Mouse (Mus musculus): ENCODE measurements around the gene Zfp426. TPM values are rescaled to one million over a fixed set of nuclear protein-coding genes. Genes with fewer than 3 reads are reported as not detected.

Zfp426 gene
- polyA plus RNA-seq, 1 experiment from 2014 or later: 14.0 TPM

Other genes with a start within 250 kb of the Zfp426 start
- not detected in 2 replicates for gene Olfr39, start 210.4 kb downstream of the Zfp426 start, polyA plus RNA-seq (2015; fragmentation: Nextera tagmentation; extraction: Ambion mirVana)
- not detected in 2 replicates for gene Olfr873, start 194.2 kb downstream of the Zfp426 start, polyA plus RNA-seq (2015; fragmentation: Nextera tagmentation; extraction: Ambion mirVana)
- not detected in 2 replicates for gene Olfr18, start 156.7 kb downstream of the Zfp426 start, polyA plus RNA-seq (2015; fragmentation: Nextera tagmentation; extraction: Ambion mirVana)
- gene Zfp560, start 107.6 kb downstream of the Zfp426 start, polyA plus RNA-seq (2015; fragmentation: Nextera tagmentation; extraction: Ambion mirVana): 29.1 and 31.0 TPM in 2 replicates
- 7.8 and 9.1 TPM in 2 replicates for gene Zfp26, start 32.6 kb downstream of the Zfp426 start, polyA plus RNA-seq (2015; fragmentation: Nextera tagmentation; extraction: Ambion mirVana)
- 46.1 and 46.2 TPM in 2 replicates for gene Zfp266, start 28.7 kb upstream of the Zfp426 start, polyA plus RNA-seq (2015; fragmentation: Nextera tagmentation; extraction: Ambion mirVana)
- 11.4 and 12.0 TPM in 2 replicates for gene Zfp846, start 88.5 kb upstream of the Zfp426 start, polyA plus RNA-seq (2015; fragmentation: Nextera tagmentation; extraction: Ambion mirVana)
- gene Ubl5, start 150.1 kb upstream of the Zfp426 start, polyA plus RNA-seq (2015; fragmentation: Nextera tagmentation; extraction: Ambion mirVana): 281 and 320 TPM in 2 replicates
- gene Fbxl12, start 152.0 kb upstream of the Zfp426 start, polyA plus RNA-seq (2015; fragmentation: Nextera tagmentation; extraction: Ambion mirVana): 19.4 and 21.6 TPM in 2 replicates
- gene Pin1, start 159.3 kb upstream of the Zfp426 start, polyA plus RNA-seq (2015; fragmentation: Nextera tagmentation; extraction: Ambion mirVana): 47.4 and 48.4 TPM in 2 replicates

All from heart, embryonic 16.5 days (tissue).